Mouse (Mus musculus) B cell, adult 2 months (primary cell): Measurements from ENCODE around the gene Pxylp1.
A peak's percentile ranks its signal among the peaks of the same experiment; 100 is the strongest.
"Not testable (repeated sequence)": the region's sequence is repeated elsewhere in the genome, so short reads cannot be mapped to it uniquely, and the experiment has no call there.

ENCODE experiments used
- DNase-seq, 2 experiments: peaks; one replicate each; pipeline ENCODE4 v3.0.0; 2022

The Pxylp1 gene

GRCm38 (mm10) chr9:96892546-96892945, at the start of gene Pxylp1:
Pxylp1 (minus strand) TSS chr9:96892669.
- no peak for DNase-seq

GRCm38 (mm10) chr9:96938887-96939286, 46.4 kb upstream of the Pxylp1 start:
- DNase-seq, result no peak

DNA sequence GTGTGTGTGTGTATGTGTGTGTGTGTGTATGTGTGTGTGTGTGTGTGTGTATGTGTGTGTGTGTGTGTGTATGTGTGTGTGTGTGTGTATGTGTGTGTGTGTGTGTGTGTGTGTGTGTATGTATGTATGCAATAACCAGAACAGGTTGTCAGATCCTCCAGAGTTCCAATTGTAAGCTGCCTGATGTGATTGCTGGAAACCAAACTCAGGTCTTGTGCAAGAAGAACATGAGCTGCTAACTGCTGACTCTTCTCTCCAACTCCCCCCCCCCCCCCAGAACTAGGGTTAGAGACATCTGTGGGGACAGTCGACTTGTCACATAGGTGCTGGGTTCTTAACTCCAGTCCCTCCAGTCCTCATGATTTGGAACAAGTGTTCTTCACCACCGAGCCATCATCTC, 44.0 kb upstream of the Pxylp1 start:
- not testable (repeated sequence) for DNase-seq

GRCm38 (mm10) chr9:96935556-96936300, 43.3 kb upstream of the Pxylp1 start:
- peak; percentile 19 to 35 for DNase-seq

DNA sequence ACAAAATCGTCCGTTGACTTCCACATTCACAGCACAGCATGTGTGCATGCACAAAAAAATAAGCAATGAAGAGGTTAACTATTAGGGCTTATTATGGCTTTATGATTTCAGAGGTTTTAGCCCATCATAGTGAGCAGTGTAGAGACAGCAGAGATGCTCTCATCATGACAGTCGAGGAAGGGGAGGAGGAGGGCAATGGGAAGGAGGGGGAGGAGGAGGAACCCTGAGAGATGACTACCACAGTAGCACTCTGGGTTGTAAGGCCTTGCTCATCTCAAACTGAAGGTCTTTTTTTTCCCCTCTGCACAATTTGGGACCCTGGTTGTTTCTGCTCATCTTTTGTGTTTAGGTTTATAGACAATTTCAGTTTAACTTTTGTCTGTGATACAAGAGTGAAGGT, 42.3 kb upstream of the Pxylp1 start:
- no peak for DNase-seq

DNA sequence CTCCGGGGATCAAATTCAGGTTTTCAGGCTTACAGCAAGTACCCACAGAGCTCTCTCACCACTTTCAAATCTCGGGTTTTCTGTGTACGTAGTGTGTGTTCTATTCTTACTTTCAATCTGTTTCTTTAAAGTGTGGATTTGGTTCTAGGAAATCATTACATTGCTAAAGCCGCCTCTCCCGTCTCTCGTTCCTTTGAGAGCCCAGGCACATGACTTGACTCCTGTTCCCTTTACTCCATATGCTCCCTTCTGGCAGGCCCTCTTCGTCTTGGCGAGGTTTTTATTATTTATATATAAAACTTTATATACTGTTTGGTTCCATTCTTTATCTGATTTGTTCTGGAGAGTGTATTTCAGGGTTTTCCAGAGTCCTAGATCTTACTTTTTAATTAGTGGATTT, 40.3 kb upstream of the Pxylp1 start:
- DNase-seq, result no peak

DNA sequence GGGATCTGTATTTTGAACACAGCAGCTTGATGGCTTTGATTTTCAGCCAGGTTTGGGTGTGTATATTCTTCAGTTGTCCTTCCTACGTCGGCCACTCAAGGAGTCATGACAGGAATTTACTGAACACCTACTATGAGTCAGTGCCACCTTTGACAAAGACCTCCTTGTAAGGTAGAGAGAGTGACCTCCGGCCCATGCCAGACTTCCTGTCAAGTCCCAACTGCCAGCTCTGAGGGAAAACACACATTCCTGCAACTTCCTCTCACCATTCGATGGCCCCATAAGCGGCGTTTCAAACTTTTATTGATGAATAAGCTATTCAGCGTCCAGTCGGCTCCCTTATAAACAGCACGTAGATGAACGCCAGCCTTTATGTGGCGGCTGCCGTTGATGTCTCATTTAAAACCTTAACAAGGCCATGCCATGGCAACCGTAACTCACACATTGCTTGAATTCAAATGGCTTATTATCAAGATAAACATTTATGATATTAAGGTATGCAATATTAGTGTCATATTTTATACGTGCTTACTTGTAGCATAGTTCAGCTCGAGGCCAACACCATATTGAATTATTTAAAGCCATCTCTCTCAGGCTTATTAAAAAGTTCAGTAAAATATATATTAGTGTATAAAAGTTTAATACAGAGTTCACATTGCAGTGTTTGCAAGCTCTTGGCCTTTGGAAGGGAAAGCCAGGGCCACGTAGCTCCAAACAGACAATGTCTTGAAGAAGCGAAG, 31.3 kb upstream of the Pxylp1 start:
- no peak for DNase-seq

GRCm38 (mm10) chr9:96923119-96923518, 30.6 kb upstream of the Pxylp1 start:
- no peak for DNase-seq

DNA sequence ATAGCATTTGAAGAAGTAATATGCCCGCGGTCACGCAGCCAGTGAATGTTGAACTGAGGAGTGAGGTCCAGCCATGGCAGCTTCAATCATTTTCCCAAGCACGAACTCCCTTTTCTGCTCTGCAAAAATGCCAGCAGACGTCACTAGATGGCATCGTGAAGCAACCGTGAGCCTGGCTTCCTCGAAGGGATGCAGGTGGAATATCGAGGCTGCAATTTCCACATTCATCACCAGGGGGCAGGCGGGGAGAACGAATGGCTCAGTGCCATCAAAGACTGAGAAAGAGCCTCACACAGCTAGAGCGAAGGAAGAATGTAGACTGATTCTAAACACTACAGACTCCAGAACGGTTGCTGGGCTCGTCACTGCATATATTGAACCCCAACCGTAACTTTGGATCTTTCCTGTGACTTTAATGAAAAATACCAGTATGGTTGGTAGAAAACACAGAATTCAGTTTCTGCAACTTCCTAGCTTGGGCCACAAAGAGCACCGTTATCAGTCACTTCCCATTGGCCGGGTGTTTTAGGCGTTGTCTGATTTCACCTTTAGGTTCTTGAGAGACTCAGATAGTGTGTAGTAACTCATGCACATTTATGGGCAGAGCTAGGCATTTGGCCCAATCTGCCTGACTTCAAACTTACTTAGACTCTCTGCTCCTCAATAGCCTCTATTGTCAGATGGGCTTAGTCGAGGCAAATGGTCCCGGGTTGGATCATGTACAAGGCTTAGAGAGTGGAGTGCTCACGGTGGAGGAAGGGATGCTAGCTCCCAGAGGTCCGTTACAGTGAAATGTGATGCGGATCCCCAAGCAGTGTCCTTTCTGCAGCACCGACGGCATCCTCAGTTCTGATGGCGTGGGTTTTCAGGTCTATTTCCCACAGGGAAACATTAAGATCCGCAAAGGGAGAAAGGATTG, 24.4 kb upstream of the Pxylp1 start:
- DNase-seq, result peak; percentile 86 to 90

GRCm38 (mm10) chr9:96916076-96916475, 23.6 kb upstream of the Pxylp1 start:
- no peak for DNase-seq

GRCm38 (mm10) chr9:96914851-96915250, 22.4 kb upstream of the Pxylp1 start:
- no peak for DNase-seq

DNA sequence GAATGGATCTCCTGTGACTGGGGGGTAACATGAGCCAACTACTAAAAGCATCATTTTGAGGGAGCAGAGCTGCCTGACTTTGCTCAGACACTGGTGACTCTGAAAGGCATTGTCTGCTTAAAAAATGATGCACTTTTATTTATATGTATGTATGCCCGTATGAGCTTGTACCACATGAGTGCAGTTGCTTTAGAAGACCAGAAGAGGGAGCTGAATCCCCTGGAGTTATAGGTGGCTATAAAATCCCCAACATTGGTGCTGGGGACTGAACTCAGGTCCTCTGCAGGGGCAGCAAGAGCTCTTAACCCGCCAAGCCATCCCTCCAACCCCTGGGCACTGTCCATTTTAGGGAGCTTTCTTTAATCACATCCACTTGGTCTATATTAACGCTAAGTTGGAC, 21.5 kb upstream of the Pxylp1 start:
- DNase-seq, result no peak

DNA sequence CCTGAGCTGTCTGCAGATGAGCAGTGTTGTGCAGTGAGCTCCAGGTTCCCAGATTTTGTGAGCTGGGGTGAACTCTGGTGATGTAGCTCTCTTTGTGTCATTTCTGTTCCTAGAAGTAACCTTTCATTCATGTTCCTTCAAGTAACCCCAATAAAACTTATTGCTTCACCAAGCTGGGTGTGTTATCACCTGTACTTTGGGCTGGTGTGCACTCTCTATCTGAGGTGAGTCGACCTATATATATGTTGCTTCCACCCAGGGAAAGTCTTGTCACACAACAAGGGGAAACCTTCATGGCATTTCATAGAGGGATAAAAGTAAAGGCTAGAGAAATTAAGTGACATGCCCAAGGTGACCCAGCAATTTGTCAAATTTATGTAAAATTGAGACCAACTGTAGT, 17.0 kb upstream of the Pxylp1 start:
- no peak for DNase-seq

DNA sequence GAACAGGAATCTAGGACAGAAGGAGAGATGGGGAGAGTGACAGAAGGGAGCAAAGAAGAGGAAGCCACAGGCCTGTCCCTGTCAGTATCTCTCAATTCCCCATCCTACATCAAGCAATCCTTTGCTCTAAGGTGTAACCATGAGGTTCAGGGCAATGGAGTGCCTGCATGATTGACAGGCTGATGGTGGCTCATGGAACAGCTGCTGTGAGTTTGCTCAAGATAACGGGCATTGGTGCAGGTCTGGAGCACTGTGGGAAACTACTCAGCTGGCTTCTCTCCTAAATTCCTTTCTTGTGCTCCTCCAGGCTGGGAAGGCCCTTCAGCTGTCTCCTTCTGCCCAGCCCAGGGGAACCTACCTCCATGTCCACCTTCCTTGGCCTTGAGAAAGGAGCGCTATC, 16.3 kb upstream of the Pxylp1 start:
- no peak for DNase-seq

- DNase-seq, result no peak
Observed at GRCm38 (mm10) chr9:96904360-96905355, 12.2 kb upstream of the Pxylp1 start.

DNA sequence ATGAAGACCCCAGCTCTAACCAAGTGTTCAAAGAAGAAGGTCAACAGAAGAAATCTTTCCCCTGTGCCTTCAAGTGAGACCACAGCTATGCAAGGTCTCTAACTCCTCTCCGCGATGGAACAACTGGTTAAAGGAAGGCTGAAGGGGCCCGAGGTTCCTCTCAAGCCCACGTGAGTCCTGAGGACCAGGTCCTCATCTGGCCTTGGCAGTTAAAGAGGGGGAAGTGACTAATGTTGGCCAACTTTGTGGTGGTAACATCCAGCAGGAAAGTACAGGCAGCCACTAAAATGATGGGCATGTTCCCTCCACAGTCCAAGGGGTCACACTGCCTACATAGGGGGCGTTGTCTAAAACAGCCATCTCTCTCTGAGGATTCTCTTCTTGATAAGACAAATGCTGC, 7.2 kb upstream of the Pxylp1 start:
- no peak for DNase-seq

DNA sequence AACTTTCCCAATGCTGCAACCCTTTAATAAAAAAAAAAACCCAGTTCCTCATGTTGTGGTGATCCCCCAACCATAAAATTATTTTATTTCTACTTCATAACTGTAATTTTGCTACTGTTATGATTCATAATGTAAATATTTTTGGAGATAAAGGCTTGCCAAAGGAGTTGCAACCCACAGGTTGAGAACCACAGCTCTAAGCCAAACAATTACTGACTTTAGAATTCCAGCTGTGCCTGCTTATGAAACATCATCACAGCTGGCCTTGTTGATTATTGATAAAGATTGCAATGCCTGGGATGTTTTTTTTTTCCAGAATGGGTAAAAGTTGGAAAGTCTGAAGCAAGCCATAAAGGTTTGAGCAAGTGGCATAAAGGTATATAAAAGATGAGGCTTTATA, 6.5 kb upstream of the Pxylp1 start:
- no peak for DNase-seq

DNA sequence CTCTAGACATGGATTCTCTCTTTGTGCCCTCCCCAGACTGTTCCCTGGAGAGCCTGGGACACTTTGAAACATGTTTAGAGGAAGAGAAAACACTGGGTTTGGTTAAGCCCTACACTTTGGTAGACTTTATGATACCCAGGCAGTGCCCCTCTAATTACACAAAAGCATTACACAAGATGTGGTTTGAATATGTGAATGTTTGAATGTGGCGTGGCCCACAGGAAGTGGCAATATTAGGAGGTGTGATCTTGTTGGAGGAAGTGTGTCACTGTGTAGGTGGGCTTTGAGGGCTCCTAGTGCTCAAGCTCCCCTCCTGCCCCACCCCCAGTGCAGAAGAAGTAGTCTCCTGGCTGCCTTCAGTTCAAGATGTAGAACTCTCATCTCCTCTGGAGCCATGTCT, 4.2 kb upstream of the Pxylp1 start:
- DNase-seq, result no peak

DNA sequence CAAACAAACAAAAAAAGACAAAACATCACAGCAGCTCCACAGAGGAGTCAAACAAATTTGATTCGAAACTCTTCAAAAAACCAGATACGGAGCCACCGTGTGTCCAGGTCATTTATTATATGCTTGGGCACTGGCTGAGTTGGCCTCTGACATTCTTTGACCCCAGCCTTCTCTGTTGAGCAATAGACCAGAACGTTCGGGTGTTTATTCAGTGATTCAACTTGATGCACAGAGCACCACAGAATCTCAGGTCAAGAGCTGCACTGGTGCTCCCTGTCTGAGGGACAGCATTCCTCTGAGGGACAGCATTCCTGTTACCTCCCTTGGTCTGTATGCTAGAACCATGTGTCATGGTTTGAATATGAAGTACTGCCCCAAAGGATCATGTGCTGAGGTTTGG, 1.1 kb upstream of the Pxylp1 start:
- DNase-seq, result no peak

DNA sequence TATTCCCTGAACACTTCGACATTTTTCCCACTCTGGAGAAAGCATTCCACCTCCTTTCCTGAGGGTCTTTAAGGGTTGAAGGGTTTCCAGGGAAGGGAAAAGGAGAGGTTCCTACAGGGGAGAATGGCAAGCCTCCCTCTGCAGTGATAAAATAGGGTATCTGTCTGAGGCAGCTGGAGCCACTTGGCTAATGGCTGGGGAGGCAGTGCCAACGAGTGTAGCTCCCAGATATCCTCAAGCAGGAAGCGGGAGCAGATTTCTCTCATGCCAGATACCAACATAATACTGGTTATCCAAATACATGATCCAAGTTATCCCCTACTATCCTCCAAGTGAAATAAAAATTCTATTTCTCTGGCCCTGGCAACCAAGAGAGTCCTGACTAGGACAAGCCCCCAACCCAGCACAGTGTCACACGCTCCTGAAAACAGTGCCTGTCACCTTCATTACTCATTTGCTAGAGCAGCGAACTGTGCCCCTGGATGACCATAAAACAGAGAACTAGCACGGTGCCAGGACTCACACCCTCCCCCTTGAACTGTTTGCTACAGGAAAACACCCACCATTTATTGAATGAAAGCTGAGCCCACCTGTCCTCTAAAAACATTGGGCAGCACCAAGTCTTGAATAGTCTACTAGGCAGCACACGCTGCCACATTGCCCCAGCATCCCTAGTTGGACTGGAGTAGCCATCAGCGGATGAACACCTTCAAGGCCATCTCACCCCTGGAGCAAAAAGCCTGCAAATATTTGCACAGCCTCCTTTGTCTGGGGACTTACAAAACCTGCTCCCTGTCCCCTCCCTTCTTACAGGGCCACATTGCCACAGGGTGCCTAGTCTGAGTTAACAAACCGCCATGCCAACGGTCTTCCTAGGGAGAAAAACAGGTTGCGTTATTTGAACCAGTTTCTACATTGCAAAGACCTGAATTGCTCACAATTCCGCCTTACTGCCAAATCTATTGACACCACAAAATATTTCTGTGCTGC, 833 bp downstream of the Pxylp1 start:
- no peak for DNase-seq

GRCm38 (mm10) chr9:96890756-96891155, 1.7 kb downstream of the Pxylp1 start:
- DNase-seq, result no peak
